Mouse (Mus musculus): ENCODE data around the gene Rnls. TPM values are rescaled to one million over a fixed set of nuclear protein-coding genes. Genes with fewer than 3 reads are reported as not detected.

The Rnls gene
- total RNA-seq, 2 experiments from 2014 or later, result 1.2 to 1.8 TPM

GRCm38 (mm10) chr19:33110404-33110803 is 281.7 kb downstream of the Rnls start:
- no peak for ATAC-seq (ENCODE audit: poor library complexity, severe bottlenecking)

- ATAC-seq (ENCODE audit: poor library complexity, severe bottlenecking), result peak; percentile 68
Measured at GRCm38 (mm10) chr19:33109941-33110371, 282.1 kb downstream of the Rnls start.

- ATAC-seq (ENCODE audit: poor library complexity, severe bottlenecking), result peak; percentile 63
Measured at GRCm38 (mm10) chr19:33109141-33109540, 283.0 kb downstream of the Rnls start.

GRCm38 (mm10) chr19:33103851-33104250 is 288.2 kb downstream of the Rnls start:
- ATAC-seq (ENCODE audit: poor library complexity, severe bottlenecking), result no peak

- ATAC-seq (ENCODE audit: poor library complexity, severe bottlenecking), result no peak
Measured at GRCm38 (mm10) chr19:33102783-33103139, 289.3 kb downstream of the Rnls start.

GRCm38 (mm10) chr19:33102008-33102782 is 289.9 kb downstream of the Rnls start:
- peak; percentile 43; the same call in 1 of the 2 replicates for ATAC-seq (ENCODE audit: poor library complexity, severe bottlenecking)

GRCm38 (mm10) chr19:33101093-33102007 is 290.7 kb downstream of the Rnls start:
- peak; percentile 93 for ATAC-seq (ENCODE audit: poor library complexity, severe bottlenecking)

GRCm38 (mm10) chr19:33100598-33100997 is 291.5 kb downstream of the Rnls start:
- no peak for ATAC-seq (ENCODE audit: poor library complexity, severe bottlenecking)

GRCm38 (mm10) chr19:33100031-33100430 is 292.1 kb downstream of the Rnls start:
- ATAC-seq (ENCODE audit: poor library complexity, severe bottlenecking), result no peak

GRCm38 (mm10) chr19:33099201-33099788 is 292.8 kb downstream of the Rnls start:
- ATAC-seq (ENCODE audit: poor library complexity, severe bottlenecking), result no peak

GRCm38 (mm10) chr19:33097691-33098090 is 294.4 kb downstream of the Rnls start:
- ATAC-seq (ENCODE audit: poor library complexity, severe bottlenecking), result no peak

- ATAC-seq (ENCODE audit: poor library complexity, severe bottlenecking), result no peak
Measured at GRCm38 (mm10) chr19:33096581-33096980, 295.5 kb downstream of the Rnls start.

GRCm38 (mm10) chr19:33092575-33092974 is 299.5 kb downstream of the Rnls start:
- ATAC-seq (ENCODE audit: poor library complexity, severe bottlenecking), result no peak

GRCm38 (mm10) chr19:33091324-33091723 is 300.8 kb downstream of the Rnls start:
- ATAC-seq (ENCODE audit: poor library complexity, severe bottlenecking), result no peak

GRCm38 (mm10) chr19:33088868-33089267 is 303.2 kb downstream of the Rnls start:
- ATAC-seq (ENCODE audit: poor library complexity, severe bottlenecking), result no peak

- no peak for ATAC-seq (ENCODE audit: poor library complexity, severe bottlenecking)
Measured at GRCm38 (mm10) chr19:33087961-33088360, 304.1 kb downstream of the Rnls start.

Other genes with a start within 250 kb of the Rnls start
- gene Lipo4, start 125.5 kb upstream of the Rnls start, total RNA-seq (2015), result not detected in 2 replicates
- gene Lipo4, start 125.5 kb upstream of the Rnls start, total RNA-seq (2017), result not detected in 2 replicates
- not detected in 2 replicates for gene Gm8978, start 233.0 kb upstream of the Rnls start, total RNA-seq (2015)
- not detected in 2 replicates for gene Gm8978, start 233.0 kb upstream of the Rnls start, total RNA-seq (2017)